Mouse (Mus musculus) cortical plate, adult 2 months (tissue): ENCODE results near the gene Gpr50.

ENCODE experiments used
- CTCF ChIP-seq: fragments of 200-500 bp; IDR thresholded peaks from 2 replicates; pipeline ENCODE4 v1.5.1; 2011; ENCODE audit warnings: mild to moderate bottlenecking, control low read depth, low read length; ENCODE audit not compliant: insufficient read depth; ENCODE audit errors: extremely low read depth
- POLR2A ChIP-seq: fragments of 200-500 bp; IDR thresholded peaks from 2 replicates; pipeline ENCODE4 v1.6.1; 2011; ENCODE audit warnings: mild to moderate bottlenecking, low read length, control low read depth; ENCODE audit not compliant: insufficient read depth; ENCODE audit errors: extremely low read depth

GRCm38 (mm10) chrX:71649993-71650392 is 13.5 kb upstream of the Gpr50 start:
- TF ChIP-seq CTCF: no peak
- TF ChIP-seq POLR2A: no peak
